Mouse (Mus musculus) midbrain, embryonic 11.5 days (tissue): ENCODE measurements at regions not wholly inside any gene's neighbourhood (a gene's known extent, or its start where the extent isn't known, plus 50 kb on each side); places are given as distances from the start of the nearest gene placed in this dataset.

Experiments used
- ATAC-seq: fragments of 200-750 bp; cut with Nextera tagmentation; 2 replicates; pipeline ENCODE4 v1.8.0; 2017; ENCODE audit warnings: moderate TSS enrichment, moderate library complexity; ENCODE audit not compliant: low FRiP score
- DNase-seq: peaks from one replicate; pipeline ENCODE4 v3.0.0; 2015; ENCODE audit warnings: low spot score; ENCODE audit errors: missing footprints
- H3K27ac ChIP-seq: fragments of 300-500 bp; sonication (generic); 2 replicates; pipeline ENCODE4 v1.5.1; 2014; ENCODE audit warnings: low read depth, low read length
- H3K27me3 ChIP-seq: fragments of 300-500 bp; sonication (generic); 2 replicates; pipeline ENCODE4 v1.6.1; 2014; ENCODE audit warnings: mild to moderate bottlenecking, low read length, moderate library complexity, mixed read lengths; ENCODE audit not compliant: control insufficient read depth, insufficient read depth
- H3K36me3 ChIP-seq: fragments of 300-500 bp; sonication (generic); 2 replicates; pipeline ENCODE4 v1.6.1; 2014; ENCODE audit warnings: mild to moderate bottlenecking, low read length, moderate library complexity, mixed read lengths; ENCODE audit not compliant: control insufficient read depth, insufficient read depth
- H3K4me1 ChIP-seq: fragments of 300-500 bp; sonication (generic); 2 replicates; pipeline ENCODE4 v1.6.1; 2014; ENCODE audit warnings: low read length; ENCODE audit not compliant: control insufficient read depth, insufficient read depth
- H3K4me2 ChIP-seq: fragments of 300-500 bp; sonication (generic); 2 replicates; pipeline ENCODE4 v1.6.1; 2014; ENCODE audit warnings: mild to moderate bottlenecking, moderate library complexity
- H3K4me3 ChIP-seq: fragments of 300-500 bp; sonication (generic); 2 replicates; pipeline ENCODE4 v1.5.1; 2014; ENCODE audit warnings: low read depth, low read length
- H3K9ac ChIP-seq: fragments of 300-500 bp; sonication (generic); 2 replicates; pipeline ENCODE4 v1.6.1; 2014; ENCODE audit warnings: low read length
- H3K9me3 ChIP-seq: fragments of 300-500 bp; sonication (generic); 2 replicates; pipeline ENCODE4 v1.6.1; 2016; ENCODE audit warnings: low read length; ENCODE audit not compliant: control insufficient read depth
- WGBS: fragments of 180-500 bp; shearing (Covaris S2); extraction: QIAGEN DNeasy Blood & Tissue Kit; methylation state at CpG from one replicate; pipeline ENCODE4 v1.1.7; 2014; 5-methylcytosine and 5-hydroxymethylcytosine counted together

GRCm38 (mm10) chr15:70618131-70618674, 3216.2 kb upstream of the Gm6569 start:
- H3K36me3 ChIP-seq: no peaks in the 10 kb centered on the region
- no peak for DNase-seq
- H3K27ac ChIP-seq: no peak overlapping the region
- WGBS: 73% methylated on average over 2 of the region's 2 CpGs
- no peaks in the 10 kb centered on the region for H3K27me3 ChIP-seq
- H3K9ac ChIP-seq: no peak overlapping the region
- H3K4me3 ChIP-seq: no peak overlapping the region
- H3K4me1 ChIP-seq: no peaks in the 10 kb centered on the region
- H3K4me2 ChIP-seq: no peak overlapping the region
- no peaks in the 10 kb centered on the region for H3K9me3 ChIP-seq
- no peak for ATAC-seq

GRCm38 (mm10) chr15:70641051-70641552, 3193.3 kb upstream of the Gm6569 start:
- Histone ChIP-seq H3K36me3 (no peaks in the 10 kb centered on the region), H3K4me1 (no peaks in the 10 kb centered on the region), H3K27me3 (no peaks in the 10 kb centered on the region), H3K9ac (no peak overlapping the region), H3K9me3 (no peaks in the 10 kb centered on the region), H3K4me2 (no peak overlapping the region), H3K27ac (no peak overlapping the region), H3K4me3 (no peak overlapping the region)
- no peak for ATAC-seq
- WGBS: 76% methylated on average over 2 of the region's 2 CpGs
- DNase-seq: no peak

- DNase-seq (no peak), ATAC-seq (no peak)
- Histone ChIP-seq H3K9me3 (no peaks in the 10 kb centered on the region), H3K36me3 (no peaks in the 10 kb centered on the region), H3K4me2 (no peak overlapping the region), H3K4me3 (no peak overlapping the region), H3K27me3 (no peaks in the 10 kb centered on the region), H3K27ac (no peak overlapping the region), H3K9ac (no peak overlapping the region), H3K4me1 (no peaks in the 10 kb centered on the region)
These were observed 3189.7 kb upstream of the Gm6569 start for GRCm38 (mm10) chr15:70644447-70645202.

GRCm38 (mm10) chr15:70675549-70675948, 3158.8 kb upstream of the Gm6569 start:
- WGBS: 83% methylated on average over 1 of the region's 1 CpGs
- no peak for DNase-seq
- no peaks in the 10 kb centered on the region for H3K36me3 ChIP-seq
- H3K27ac ChIP-seq: no peak overlapping the region
- no peak overlapping the region for H3K4me3 ChIP-seq
- H3K4me1 ChIP-seq: no peaks in the 10 kb centered on the region
- H3K27me3 ChIP-seq: no peaks in the 10 kb centered on the region
- no peak overlapping the region for H3K4me2 ChIP-seq
- ATAC-seq: no peak
- H3K9ac ChIP-seq: no peak overlapping the region
- no peaks in the 10 kb centered on the region for H3K9me3 ChIP-seq

GRCm38 (mm10) chr15:70704547-70704946, 3129.8 kb upstream of the Gm6569 start:
- no peaks in the 10 kb centered on the region for H3K36me3 ChIP-seq
- no peak overlapping the region for H3K4me2 ChIP-seq
- no peak for ATAC-seq
- no peaks in the 10 kb centered on the region for H3K9me3 ChIP-seq
- H3K27me3 ChIP-seq: no peaks in the 10 kb centered on the region
- no peak for DNase-seq
- no peak overlapping the region for H3K9ac ChIP-seq
- H3K4me3 ChIP-seq: no peak overlapping the region
- H3K27ac ChIP-seq: no peak overlapping the region
- 81% methylated on average over 2 of the region's 2 CpGs for WGBS
- no peaks in the 10 kb centered on the region for H3K4me1 ChIP-seq

GRCm38 (mm10) chr15:70713736-70714135, 3120.6 kb upstream of the Gm6569 start:
- no peak overlapping the region for H3K4me2 ChIP-seq
- no peak overlapping the region for H3K27ac ChIP-seq
- H3K4me1 ChIP-seq: peaks cover 6% of the 10 kb centered on the region; the same call in 1 of the 2 replicates

GRCm38 (mm10) chr15:70727361-70727885, 3106.9 kb upstream of the Gm6569 start:
- Histone ChIP-seq H3K27me3 (no peaks in the 10 kb centered on the region), H3K27ac (no peak overlapping the region), H3K4me3 (no peak overlapping the region), H3K9me3 (no peaks in the 10 kb centered on the region), H3K36me3 (no peaks in the 10 kb centered on the region), H3K9ac (no peak overlapping the region), H3K4me2 (no peak overlapping the region), H3K4me1 (no peaks in the 10 kb centered on the region)
- DNase-seq: no peak
- 90% methylated on average over 1 of the region's 1 CpGs for WGBS
- no peak for ATAC-seq

More at GRCm38 (mm10) chr15:70713736-70714135, 3120.6 kb upstream of the Gm6569 start:
- H3K9me3 ChIP-seq: no peaks in the 10 kb centered on the region
- H3K4me3 ChIP-seq: no peak overlapping the region
- DNase-seq (peak; percentile 91), ATAC-seq (peak; percentile 93)
- H3K9ac ChIP-seq: no peak overlapping the region
- no peaks in the 10 kb centered on the region for H3K36me3 ChIP-seq
- H3K27me3 ChIP-seq: no peaks in the 10 kb centered on the region

GRCm38 (mm10) chr15:70727956-70728355, 3106.4 kb upstream of the Gm6569 start:
- no peak for DNase-seq
- H3K9me3 ChIP-seq: no peaks in the 10 kb centered on the region
- ATAC-seq: no peak

GRCm38 (mm10) chr15:70744239-70744638, 3090.1 kb upstream of the Gm6569 start:
- Histone ChIP-seq H3K4me1 (no peaks in the 10 kb centered on the region), H3K36me3 (no peaks in the 10 kb centered on the region), H3K9me3 (no peaks in the 10 kb centered on the region), H3K27me3 (no peaks in the 10 kb centered on the region), H3K4me3 (no peak overlapping the region), H3K9ac (no peak overlapping the region), H3K4me2 (no peak overlapping the region), H3K27ac (no peak overlapping the region)
- ATAC-seq (no peak), DNase-seq (no peak)

More at GRCm38 (mm10) chr15:70727956-70728355, 3106.4 kb upstream of the Gm6569 start:
- Histone ChIP-seq H3K27me3 (no peaks in the 10 kb centered on the region), H3K27ac (no peak overlapping the region), H3K36me3 (no peaks in the 10 kb centered on the region), H3K4me2 (no peak overlapping the region), H3K9ac (no peak overlapping the region), H3K4me1 (no peaks in the 10 kb centered on the region), H3K4me3 (no peak overlapping the region)
- WGBS: 87% methylated on average over 1 of the region's 1 CpGs
